Mouse (Mus musculus): ENCODE results near the gene Fam168b.

Fam168b gene

GRCm38 (mm10) chr1:34850343-34851136 is 7.7 kb upstream of the Fam168b start:
- no peak for DNase-seq

- peak; percentile 87 to 93 for DNase-seq
These were observed 7.0 kb upstream of the Fam168b start, which contains the start of gene Plekhb2 for GRCm38 (mm10) chr1:34849745-34850342. Gene Plekhb2 (plus strand): TSS chr1:34849976.

- no peak for DNase-seq
These were observed 4.2 kb upstream of the Fam168b start for GRCm38 (mm10) chr1:34847070-34847469.

- DNase-seq, result peak; percentile 69 to 82
These were observed 440 bp downstream of the Fam168b start for GRCm38 (mm10) chr1:34842389-34842861.

GRCm38 (mm10) chr1:34841709-34842388 is 1.0 kb downstream of the Fam168b start:
- no peak for DNase-seq

- no peak for DNase-seq
These were observed 3.6 kb downstream of the Fam168b start for GRCm38 (mm10) chr1:34839241-34839640.

GRCm38 (mm10) chr1:34837951-34838689 is 4.7 kb downstream of the Fam168b start:
- no peak for DNase-seq

- DNase-seq, result no peak
These were observed 8.0 kb downstream of the Fam168b start for GRCm38 (mm10) chr1:34834904-34835303.

GRCm38 (mm10) chr1:34831381-34831780 is 11.5 kb downstream of the Fam168b start:
- no peak for DNase-seq

GRCm38 (mm10) chr1:34830934-34831333 is 11.9 kb downstream of the Fam168b start:
- no peak for DNase-seq

GRCm38 (mm10) chr1:34828528-34829294 is 14.2 kb downstream of the Fam168b start:
- DNase-seq, result no peak

GRCm38 (mm10) chr1:34827900-34828299 is 15.0 kb downstream of the Fam168b start:
- DNase-seq, result no peak

GRCm38 (mm10) chr1:34825909-34826308 is 17.0 kb downstream of the Fam168b start:
- no peak for DNase-seq

- no peak for DNase-seq
These were observed 18.7 kb downstream of the Fam168b start for GRCm38 (mm10) chr1:34824208-34824607.

GRCm38 (mm10) chr1:34823353-34823752 is 19.5 kb downstream of the Fam168b start:
- DNase-seq, result no peak

GRCm38 (mm10) chr1:34822746-34823145 is 20.1 kb downstream of the Fam168b start:
- no peak for DNase-seq

- no peak for DNase-seq
These were observed 20.9 kb downstream of the Fam168b start for GRCm38 (mm10) chr1:34822003-34822402.

- DNase-seq, result no peak
These were observed 21.5 kb downstream of the Fam168b start for GRCm38 (mm10) chr1:34821411-34821810.

- DNase-seq, result no peak
These were observed 23.5 kb downstream of the Fam168b start for GRCm38 (mm10) chr1:34819225-34819910.

GRCm38 (mm10) chr1:34815843-34816242 is 27.0 kb downstream of the Fam168b start:
- no peak for DNase-seq

All from kidney, postnatal 4 days (tissue).